Mouse (Mus musculus): ENCODE measurements around the gene P3h3. TPM values are rescaled to one million over a fixed set of nuclear protein-coding genes. Genes with fewer than 3 reads are reported as not detected.

P3h3 gene
- polyA plus RNA-seq, 1 experiment from 2014 or later = 7.9 TPM

GRCm38 (mm10) chr6:124879390-124879789 lies 21.8 kb upstream of the P3h3 start:
- H3K4me1 ChIP-seq (ENCODE audit: control insufficient read depth, insufficient read depth, low read length) = no peaks in the 10 kb centered on the region
- DNase-seq (ENCODE audit: low spot score, missing footprints) (no peak), ATAC-seq (ENCODE audit: low FRiP score) (no peak)
- H3K36me3 ChIP-seq (ENCODE audit: control insufficient read depth, insufficient read depth, low read length) = no peaks in the 10 kb centered on the region
- H3K9me3 ChIP-seq (ENCODE audit: control insufficient read depth, low read length) = no peaks in the 10 kb centered on the region
- no peak overlapping the region for H3K4me2 ChIP-seq
- no peaks in the 10 kb centered on the region for H3K27me3 ChIP-seq (ENCODE audit: control insufficient read depth, insufficient read depth, low read length)
- no peak overlapping the region for H3K4me3 ChIP-seq (ENCODE audit: low read depth, low read length)
- no peak overlapping the region for H3K9ac ChIP-seq (ENCODE audit: low read length)
- WGBS = 63% methylated on average over 6 of the region's 6 CpGs
- no peak overlapping the region for H3K27ac ChIP-seq (ENCODE audit: low read depth, low read length)

GRCm38 (mm10) chr6:124874348-124874747 lies 16.8 kb upstream of the P3h3 start:
- H3K36me3 ChIP-seq (ENCODE audit: control insufficient read depth, insufficient read depth, low read length) = no peaks in the 10 kb centered on the region
- no peaks in the 10 kb centered on the region for H3K9me3 ChIP-seq (ENCODE audit: control insufficient read depth, low read length)
- no peak overlapping the region for H3K4me2 ChIP-seq
- no peaks in the 10 kb centered on the region for H3K27me3 ChIP-seq (ENCODE audit: control insufficient read depth, insufficient read depth, low read length)
- H3K4me3 ChIP-seq (ENCODE audit: low read depth, low read length) = no peak overlapping the region
- ATAC-seq (ENCODE audit: low FRiP score) (no peak), DNase-seq (ENCODE audit: low spot score, missing footprints) (no peak)
- WGBS = 54% methylated on average over 2 of the region's 3 CpGs
- H3K4me1 ChIP-seq (ENCODE audit: control insufficient read depth, insufficient read depth, low read length) = no peaks in the 10 kb centered on the region
- H3K9ac ChIP-seq (ENCODE audit: low read length) = no peak overlapping the region
- no peak overlapping the region for H3K27ac ChIP-seq (ENCODE audit: low read depth, low read length)

- H3K4me2 ChIP-seq = no peak overlapping the region
- DNase-seq (ENCODE audit: low spot score, missing footprints) (no peak), ATAC-seq (ENCODE audit: low FRiP score) (no peak)
- 0 out of 2 replicates have a peak, but pooled peaks cover 3% of the 10 kb centered on the region for H3K27me3 ChIP-seq (ENCODE audit: control insufficient read depth, insufficient read depth, low read length)
- no peak overlapping the region for H3K4me3 ChIP-seq (ENCODE audit: low read depth, low read length)
- no peaks in the 10 kb centered on the region for H3K36me3 ChIP-seq (ENCODE audit: control insufficient read depth, insufficient read depth, low read length)
- H3K27ac ChIP-seq (ENCODE audit: low read depth, low read length) = no peak overlapping the region
- no peaks in the 10 kb centered on the region for H3K9me3 ChIP-seq (ENCODE audit: control insufficient read depth, low read length)
- WGBS = 55% methylated on average over 6 of the region's 7 CpGs
- H3K4me1 ChIP-seq (ENCODE audit: control insufficient read depth, insufficient read depth, low read length) = peaks cover 19% of the 10 kb centered on the region
- H3K9ac ChIP-seq (ENCODE audit: low read length) = 0 out of 2 replicates have a peak overlapping the region, but pooled peaks have one; percentile 22
Observed at GRCm38 (mm10) chr6:124866560-124866959, 9.0 kb upstream of the P3h3 start.

- H3K9me3 ChIP-seq (ENCODE audit: control insufficient read depth, low read length) = no peaks in the 10 kb centered on the region
- DNase-seq (ENCODE audit: low spot score, missing footprints) = no peak
- 58% methylated on average over 18 of the region's 18 CpGs for WGBS
- H3K4me1 ChIP-seq (ENCODE audit: control insufficient read depth, insufficient read depth, low read length) = peaks cover 23% of the 10 kb centered on the region
- ATAC-seq (ENCODE audit: low FRiP score) = no peak
- H3K4me2 ChIP-seq = no peak overlapping the region
- H3K4me3 ChIP-seq (ENCODE audit: low read depth, low read length) = no peak overlapping the region
- no peak overlapping the region; the same call in 1 of the 2 replicates for H3K9ac ChIP-seq (ENCODE audit: low read length)
- 0 out of 2 replicates have a peak, but pooled peaks cover 3% of the 10 kb centered on the region for H3K27me3 ChIP-seq (ENCODE audit: control insufficient read depth, insufficient read depth, low read length)
- no peaks in the 10 kb centered on the region for H3K36me3 ChIP-seq (ENCODE audit: control insufficient read depth, insufficient read depth, low read length)
- no peak overlapping the region for H3K27ac ChIP-seq (ENCODE audit: low read depth, low read length)
Observed at GRCm38 (mm10) chr6:124865766-124866362, 8.3 kb upstream of the P3h3 start.

DNA sequence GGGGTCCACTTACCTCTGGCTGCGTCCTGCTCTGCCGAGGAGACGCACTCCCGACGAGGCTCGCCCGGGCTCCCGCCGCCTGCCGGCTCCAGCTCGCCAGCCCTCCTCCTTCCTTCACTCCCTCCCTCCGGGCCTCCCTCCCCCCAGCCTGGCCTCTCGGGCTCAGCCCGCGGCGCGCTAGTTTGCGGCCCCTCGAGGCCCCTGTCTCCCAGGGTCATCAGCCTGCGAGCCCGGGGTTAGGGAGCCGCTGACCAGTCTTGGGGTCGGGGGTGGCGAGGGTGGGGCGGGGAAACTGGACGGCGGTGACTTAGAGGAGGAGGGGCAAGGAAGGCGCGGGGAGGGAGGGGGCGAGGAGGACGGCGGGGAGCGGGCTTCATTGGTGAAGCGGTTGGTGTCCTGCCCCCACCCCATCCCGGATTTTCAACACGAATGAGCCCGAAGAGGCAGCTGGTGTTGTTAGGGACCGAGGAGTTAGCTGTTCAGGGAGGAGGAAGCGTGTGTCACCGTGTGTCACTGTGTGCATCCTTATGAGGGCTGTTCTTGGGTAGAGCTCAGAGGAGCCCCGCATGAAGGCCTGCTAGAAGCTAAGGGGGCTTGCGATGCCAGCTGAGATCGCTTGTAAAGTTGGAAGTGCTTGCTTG lies 6.2 kb upstream of the P3h3 start, which contains the start of gene Gpr162:
Gene Gpr162, minus strand, starts transcription at position 326 of the 641 bp plus-strand sequence.
- peaks cover 28% of the 10 kb centered on the region for H3K4me1 ChIP-seq (ENCODE audit: control insufficient read depth, insufficient read depth, low read length)
- peaks cover 5% of the 10 kb centered on the region; the same call in 1 of the 2 replicates for H3K27me3 ChIP-seq (ENCODE audit: control insufficient read depth, insufficient read depth, low read length)
- peak within 1 kb of the TSS; percentile 67 for H3K27ac ChIP-seq (ENCODE audit: low read depth, low read length)
- WGBS = 1% methylated on average over 27 of the region's 43 CpGs
- peak; percentile 66 for ATAC-seq (ENCODE audit: low FRiP score)
- H3K9ac ChIP-seq (ENCODE audit: low read length) = peak within 1 kb of the TSS; percentile 82
- H3K36me3 ChIP-seq (ENCODE audit: control insufficient read depth, insufficient read depth, low read length) = no peaks in the 10 kb centered on the region
- peak within 1 kb of the TSS; percentile 85 for H3K4me2 ChIP-seq
- H3K4me3 ChIP-seq (ENCODE audit: low read depth, low read length) = peak within 1 kb of the TSS; percentile 53
- no peaks in the 10 kb centered on the region for H3K9me3 ChIP-seq (ENCODE audit: control insufficient read depth, low read length)
- peak; percentile 95 for DNase-seq (ENCODE audit: low spot score, missing footprints)

DNA sequence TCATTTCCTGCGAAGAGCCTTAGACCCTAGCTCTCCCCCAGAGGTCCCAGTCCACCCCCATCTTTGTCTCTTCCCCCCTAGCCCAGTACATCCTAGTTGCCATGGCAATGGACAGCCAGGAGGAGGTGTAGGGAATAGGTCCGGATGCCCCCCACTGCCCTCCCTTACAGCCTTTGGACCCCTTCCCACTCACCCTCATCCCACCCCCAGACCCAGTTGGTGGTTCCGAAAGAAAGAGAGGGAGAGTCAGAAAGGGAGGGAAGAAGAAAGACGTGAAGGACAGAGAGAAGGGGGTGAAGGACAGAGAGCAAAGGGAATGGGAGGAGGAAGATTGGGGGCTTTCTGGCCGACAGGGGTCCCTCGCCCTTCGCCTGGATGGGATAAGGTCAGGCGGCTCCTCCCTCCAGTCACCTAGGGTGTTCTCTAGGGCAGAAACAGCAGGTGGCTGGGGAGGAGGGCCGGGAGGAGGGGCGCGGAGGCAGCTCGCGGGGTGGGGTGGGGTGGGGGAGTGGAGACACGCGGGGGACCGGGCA lies 5.6 kb upstream of the P3h3 start:
- Histone ChIP-seq H3K9ac (ENCODE audit: low read length) (peak overlapping the region; percentile 82), H3K27me3 (ENCODE audit: control insufficient read depth, insufficient read depth, low read length) (peaks cover 5% of the 10 kb centered on the region; the same call in 1 of the 2 replicates), H3K4me2 (peak overlapping the region; percentile 85), H3K9me3 (ENCODE audit: control insufficient read depth, low read length) (no peaks in the 10 kb centered on the region), H3K36me3 (ENCODE audit: control insufficient read depth, insufficient read depth, low read length) (no peaks in the 10 kb centered on the region), H3K27ac (ENCODE audit: low read depth, low read length) (peak overlapping the region; percentile 67), H3K4me3 (ENCODE audit: low read depth, low read length) (peak overlapping the region; percentile 53), H3K4me1 (ENCODE audit: control insufficient read depth, insufficient read depth, low read length) (peaks cover 29% of the 10 kb centered on the region)
- ATAC-seq (ENCODE audit: low FRiP score) (peak; percentile 45; the same call in 1 of the 2 replicates), DNase-seq (ENCODE audit: low spot score, missing footprints) (no peak)
- WGBS = 2% methylated on average over 16 of the region's 16 CpGs

- 11% methylated on average over 8 of the region's 8 CpGs for WGBS
- Histone ChIP-seq H3K4me3 (ENCODE audit: low read depth, low read length) (peak overlapping the region; percentile 53), H3K4me1 (ENCODE audit: control insufficient read depth, insufficient read depth, low read length) (peaks cover 35% of the 10 kb centered on the region), H3K27me3 (ENCODE audit: control insufficient read depth, insufficient read depth, low read length) (peaks cover 5% of the 10 kb centered on the region; the same call in 1 of the 2 replicates), H3K9ac (ENCODE audit: low read length) (peak overlapping the region; percentile 82), H3K4me2 (peak overlapping the region; percentile 85), H3K36me3 (ENCODE audit: control insufficient read depth, insufficient read depth, low read length) (no peaks in the 10 kb centered on the region), H3K27ac (ENCODE audit: low read depth, low read length) (no peak overlapping the region; the same call in 1 of the 2 replicates), H3K9me3 (ENCODE audit: control insufficient read depth, low read length) (no peaks in the 10 kb centered on the region)
- DNase-seq (ENCODE audit: low spot score, missing footprints) (peak; percentile 91), ATAC-seq (ENCODE audit: low FRiP score) (0 out of 2 replicates have a peak, but pooled peaks have one; percentile 0)
Observed at GRCm38 (mm10) chr6:124862406-124863124, 5.0 kb upstream of the P3h3 start.

- Histone ChIP-seq H3K9ac (ENCODE audit: low read length) (no peak overlapping the region), H3K27me3 (ENCODE audit: control insufficient read depth, insufficient read depth, low read length) (peaks cover 5% of the 10 kb centered on the region; the same call in 1 of the 2 replicates), H3K4me2 (peak overlapping the region; percentile 85; the same call in 1 of the 2 replicates), H3K27ac (ENCODE audit: low read depth, low read length) (no peak overlapping the region), H3K36me3 (ENCODE audit: control insufficient read depth, insufficient read depth, low read length) (no peaks in the 10 kb centered on the region), H3K9me3 (ENCODE audit: control insufficient read depth, low read length) (no peaks in the 10 kb centered on the region), H3K4me3 (ENCODE audit: low read depth, low read length) (no peak overlapping the region), H3K4me1 (ENCODE audit: control insufficient read depth, insufficient read depth, low read length) (peaks cover 35% of the 10 kb centered on the region)
- ATAC-seq (ENCODE audit: low FRiP score) (no peak), DNase-seq (ENCODE audit: low spot score, missing footprints) (no peak)
- WGBS = 28% methylated on average over 3 of the region's 3 CpGs
Observed at GRCm38 (mm10) chr6:124861802-124862201, 4.2 kb upstream of the P3h3 start.
